Mouse (Mus musculus): Measurements from ENCODE around the gene Dop1b. TPM values are rescaled to one million over a fixed set of nuclear protein-coding genes. Genes with fewer than 3 reads are reported as not detected.
A peak's percentile ranks its signal among the peaks of the same experiment; 100 is the strongest.
"Not testable (repeated sequence)": the region's sequence is repeated elsewhere in the genome, so short reads cannot be mapped to it uniquely, and the experiment has no call there.

The Dop1b gene
- polyA plus RNA-seq, 1 experiment, result 102 TPM

GRCm38 (mm10) chr16:93764597-93764996 is 52.9 kb downstream of the Dop1b start:
- H3K4me3 ChIP-seq (replicated peaks; ENCODE audit: insufficient read depth, low read depth, low read length), result no peak overlapping the region
- TF ChIP-seq POLR2A (IDR thresholded peaks at IDR 0.05; ENCODE audit: borderline replicate concordance, insufficient read depth, low read length), result no peak
- peak; percentile 54; the same call in 1 of the 2 replicates for TF ChIP-seq CTCF (IDR thresholded peaks at IDR 0.05; ENCODE audit: borderline replicate concordance, insufficient read depth, low read depth, low read length)
- 28% methylated on average over 4 of the region's 4 CpGs for WGBS
- no peak for DNase-seq
- H3K4me1 ChIP-seq (ENCODE audit: control insufficient read depth, insufficient read depth, low read length), result peaks cover 11% of the 10 kb centered on the region
- no peaks in the 10 kb centered on the region for H3K27me3 ChIP-seq (ENCODE audit: control insufficient read depth, insufficient read depth, low read length)
- H3K27ac ChIP-seq (ENCODE audit: insufficient read depth, low read length), result no peak overlapping the region

- peak; percentile 75 to 78 for DNase-seq
- peak; percentile 93 for TF ChIP-seq CTCF (IDR thresholded peaks at IDR 0.05; ENCODE audit: borderline replicate concordance, insufficient read depth, low read depth, low read length)
- no peak for TF ChIP-seq POLR2A (IDR thresholded peaks at IDR 0.05; ENCODE audit: borderline replicate concordance, insufficient read depth, low read length)
- no peak overlapping the region for H3K4me3 ChIP-seq (replicated peaks; ENCODE audit: insufficient read depth, low read depth, low read length)
- H3K4me1 ChIP-seq (ENCODE audit: control insufficient read depth, insufficient read depth, low read length), result peaks cover 15% of the 10 kb centered on the region
- 30% methylated on average over 4 of the region's 4 CpGs for WGBS
- no peak overlapping the region for H3K27ac ChIP-seq (ENCODE audit: insufficient read depth, low read length)
- no peaks in the 10 kb centered on the region for H3K27me3 ChIP-seq (ENCODE audit: control insufficient read depth, insufficient read depth, low read length)
These were observed 55.3 kb downstream of the Dop1b start for GRCm38 (mm10) chr16:93766956-93767355.

DNA sequence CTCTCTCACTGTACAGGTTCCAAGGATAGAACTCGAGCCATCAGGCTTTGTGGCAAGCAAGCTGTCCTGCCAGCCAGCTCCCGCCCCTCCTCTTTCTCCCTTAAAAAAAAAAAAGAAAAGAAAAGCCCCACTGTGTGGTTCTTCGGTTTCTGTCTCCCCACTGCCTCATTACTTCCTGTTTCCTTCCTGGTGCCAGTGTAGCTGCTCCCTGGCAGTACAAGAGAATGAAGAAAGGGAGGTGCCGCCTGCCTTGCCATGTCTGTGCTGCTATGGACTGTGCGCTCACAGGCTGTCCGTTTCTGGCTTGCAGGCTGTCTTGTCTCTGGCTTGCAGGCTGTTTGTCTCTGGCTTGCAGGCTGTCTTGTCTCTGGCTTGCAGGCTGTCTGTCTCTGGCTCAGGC is 55.8 kb downstream of the Dop1b start:
- no peak for DNase-seq
- 61% methylated on average over 6 of the region's 6 CpGs for WGBS
- H3K27ac ChIP-seq (ENCODE audit: insufficient read depth, low read length), result no peak overlapping the region

GRCm38 (mm10) chr16:93769621-93770020 is 57.9 kb downstream of the Dop1b start:
- peak; percentile 48 to 50 for DNase-seq
- 29% methylated on average over 15 of the region's 15 CpGs for WGBS
- H3K27ac ChIP-seq (ENCODE audit: insufficient read depth, low read length), result no peak overlapping the region
- H3K4me3 ChIP-seq (replicated peaks; ENCODE audit: insufficient read depth, low read depth, low read length), result no peak overlapping the region
- no peaks in the 10 kb centered on the region for H3K27me3 ChIP-seq (ENCODE audit: control insufficient read depth, insufficient read depth, low read length)
- H3K4me1 ChIP-seq (ENCODE audit: control insufficient read depth, insufficient read depth, low read length), result peaks cover 6% of the 10 kb centered on the region
- TF ChIP-seq POLR2A (IDR thresholded peaks at IDR 0.05; ENCODE audit: borderline replicate concordance, insufficient read depth, low read length) (no peak), CTCF (IDR thresholded peaks at IDR 0.05; ENCODE audit: borderline replicate concordance, insufficient read depth, low read depth, low read length) (peak; percentile 34; the same call in 1 of the 2 replicates)

More for the DNA sequence above, 55.8 kb downstream of the Dop1b start:
- H3K4me3 ChIP-seq (replicated peaks; ENCODE audit: insufficient read depth, low read depth, low read length), result no peak overlapping the region
- no peak for TF ChIP-seq POLR2A (IDR thresholded peaks at IDR 0.05; ENCODE audit: borderline replicate concordance, insufficient read depth, low read length)
- no peak for TF ChIP-seq CTCF (IDR thresholded peaks at IDR 0.05; ENCODE audit: borderline replicate concordance, insufficient read depth, low read depth, low read length)
- no peaks in the 10 kb centered on the region for H3K27me3 ChIP-seq (ENCODE audit: control insufficient read depth, insufficient read depth, low read length)
- peaks cover 15% of the 10 kb centered on the region for H3K4me1 ChIP-seq (ENCODE audit: control insufficient read depth, insufficient read depth, low read length)

- Histone ChIP-seq H3K4me3 (replicated peaks; ENCODE audit: insufficient read depth, low read depth, low read length) (no peak overlapping the region), H3K27me3 (ENCODE audit: control insufficient read depth, insufficient read depth, low read length) (no peaks in the 10 kb centered on the region), H3K4me1 (ENCODE audit: control insufficient read depth, insufficient read depth, low read length) (peaks cover 6% of the 10 kb centered on the region), H3K27ac (ENCODE audit: insufficient read depth, low read length) (no peak overlapping the region)
- peak; percentile 26 to 32 for DNase-seq
- TF ChIP-seq POLR2A (IDR thresholded peaks at IDR 0.05; ENCODE audit: borderline replicate concordance, insufficient read depth, low read length) (no peak), CTCF (IDR thresholded peaks at IDR 0.05; ENCODE audit: borderline replicate concordance, insufficient read depth, low read depth, low read length) (no peak)
- 71% methylated on average over 32 of the region's 32 CpGs for WGBS
These were observed 58.7 kb downstream of the Dop1b start for GRCm38 (mm10) chr16:93770271-93770926.

DNA sequence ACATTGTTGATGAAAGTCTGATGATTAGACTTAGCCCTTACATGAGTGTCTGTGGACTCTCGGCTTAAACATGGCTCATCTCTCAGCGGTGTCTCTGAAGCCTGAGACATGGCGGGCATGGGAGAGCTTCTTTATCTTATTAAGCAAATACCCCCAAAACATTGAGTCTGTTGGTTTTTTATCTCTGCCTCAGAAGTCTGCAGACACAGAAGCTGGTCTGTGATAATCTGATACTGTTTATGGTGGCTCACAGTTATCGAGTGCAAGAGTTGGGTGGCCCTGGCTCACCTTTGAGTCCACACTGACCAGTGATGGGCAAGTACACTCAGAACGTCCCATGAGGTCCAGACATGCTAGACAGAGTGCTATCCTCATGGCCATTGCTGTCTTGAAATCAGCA is 63.0 kb downstream of the Dop1b start:
- H3K27me3 ChIP-seq (ENCODE audit: control insufficient read depth, insufficient read depth, low read length), result no peaks in the 10 kb centered on the region
- DNase-seq, result no peak
- H3K4me3 ChIP-seq (replicated peaks; ENCODE audit: insufficient read depth, low read depth, low read length), result no peak overlapping the region
- TF ChIP-seq CTCF (IDR thresholded peaks at IDR 0.05; ENCODE audit: borderline replicate concordance, insufficient read depth, low read depth, low read length) (no peak), POLR2A (IDR thresholded peaks at IDR 0.05; ENCODE audit: borderline replicate concordance, insufficient read depth, low read length) (no peak)
- H3K4me1 ChIP-seq (ENCODE audit: control insufficient read depth, insufficient read depth, low read length), result peaks cover 3% of the 10 kb centered on the region
- H3K27ac ChIP-seq (ENCODE audit: insufficient read depth, low read length), result no peak overlapping the region
- 92% methylated on average over 5 of the region's 5 CpGs for WGBS

DNA sequence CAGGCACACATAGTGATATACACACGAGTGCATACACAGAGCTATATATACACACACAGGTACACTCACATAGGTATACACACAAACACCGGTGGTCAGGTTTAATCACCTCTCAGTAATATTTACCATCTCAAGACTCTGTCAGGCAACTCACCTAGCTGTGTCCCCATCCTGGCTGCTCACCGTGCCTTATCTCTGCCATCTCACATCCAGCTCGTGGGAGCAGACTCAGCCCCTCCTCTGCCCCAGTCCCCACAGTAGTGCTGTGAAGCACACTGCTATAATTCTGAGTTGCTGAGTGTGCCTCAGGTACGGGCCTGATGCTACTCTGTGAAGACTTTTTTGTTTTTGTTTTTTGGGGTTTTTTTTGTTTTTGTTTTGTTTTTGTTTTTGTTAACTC is 64.8 kb downstream of the Dop1b start:
- 86% methylated on average over 5 of the region's 5 CpGs for WGBS
- TF ChIP-seq CTCF (IDR thresholded peaks at IDR 0.05; ENCODE audit: borderline replicate concordance, insufficient read depth, low read depth, low read length), result no peak
- no peak for TF ChIP-seq POLR2A (IDR thresholded peaks at IDR 0.05; ENCODE audit: borderline replicate concordance, insufficient read depth, low read length)
- no peak overlapping the region for H3K4me3 ChIP-seq (replicated peaks; ENCODE audit: insufficient read depth, low read depth, low read length)
- no peak for DNase-seq
- no peaks in the 10 kb centered on the region for H3K4me1 ChIP-seq (ENCODE audit: control insufficient read depth, insufficient read depth, low read length)
- no peak overlapping the region for H3K27ac ChIP-seq (ENCODE audit: insufficient read depth, low read length)
- H3K27me3 ChIP-seq (ENCODE audit: control insufficient read depth, insufficient read depth, low read length), result no peaks in the 10 kb centered on the region

DNA sequence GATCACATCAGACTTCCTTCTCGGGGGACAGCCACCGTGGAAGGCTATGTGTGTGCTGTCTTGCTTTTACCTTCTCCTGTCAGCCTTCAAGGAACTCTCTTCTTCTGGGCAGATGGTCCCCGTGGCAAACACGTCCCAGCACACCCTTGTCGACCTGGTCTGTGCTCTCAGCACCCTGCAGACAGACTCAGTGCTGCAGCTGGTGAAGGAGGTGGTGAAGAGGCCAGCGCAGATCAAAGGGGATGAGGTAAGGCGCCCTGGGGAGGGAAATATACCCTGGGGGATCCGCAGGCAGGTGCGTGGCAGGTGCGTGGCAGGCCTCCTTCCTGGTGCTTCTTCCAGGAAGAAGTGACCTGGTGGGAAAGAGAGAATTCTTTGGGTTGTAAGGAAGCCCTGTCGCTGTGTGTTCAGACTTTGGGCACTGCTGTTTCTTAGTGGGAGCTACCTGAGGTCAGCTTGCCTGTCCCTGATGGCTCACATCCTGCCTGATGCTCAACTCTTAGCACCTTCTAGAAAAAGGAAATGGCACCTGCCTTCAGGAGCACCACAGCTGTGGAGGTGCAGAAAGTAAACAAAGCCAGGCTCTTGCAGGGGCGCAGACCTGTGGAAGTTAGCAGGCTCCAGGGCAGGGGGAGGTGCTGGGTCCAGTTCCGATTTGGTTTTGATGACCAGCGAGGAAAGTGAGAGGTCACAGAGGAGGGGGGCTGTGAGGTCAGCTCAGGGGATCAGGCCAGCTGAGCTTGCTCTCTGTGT is 65.7 kb downstream of the Dop1b start:
- TF ChIP-seq CTCF (IDR thresholded peaks at IDR 0.05; ENCODE audit: borderline replicate concordance, insufficient read depth, low read depth, low read length) (no peak), POLR2A (IDR thresholded peaks at IDR 0.05; ENCODE audit: borderline replicate concordance, insufficient read depth, low read length) (no peak)
- 80% methylated on average over 14 of the region's 14 CpGs for WGBS
- no peak for DNase-seq
- no peaks in the 10 kb centered on the region for H3K4me1 ChIP-seq (ENCODE audit: control insufficient read depth, insufficient read depth, low read length)
- no peaks in the 10 kb centered on the region for H3K27me3 ChIP-seq (ENCODE audit: control insufficient read depth, insufficient read depth, low read length)
- no peak overlapping the region for H3K4me3 ChIP-seq (replicated peaks; ENCODE audit: insufficient read depth, low read depth, low read length)
- no peak overlapping the region for H3K27ac ChIP-seq (ENCODE audit: insufficient read depth, low read length)

- not testable (repeated sequence) for DNase-seq; H3K4me3 ChIP-seq (replicated peaks; ENCODE audit: insufficient read depth, low read depth, low read length); H3K27ac ChIP-seq (ENCODE audit: insufficient read depth, low read length); H3K4me1 ChIP-seq (ENCODE audit: control insufficient read depth, insufficient read depth, low read length); H3K27me3 ChIP-seq (ENCODE audit: control insufficient read depth, insufficient read depth, low read length)
- 80% methylated on average over 4 of the region's 4 CpGs for WGBS
These were observed 66.7 kb downstream of the Dop1b start for GRCm38 (mm10) chr16:93778393-93778792.

All from cerebellum, adult 2 months (tissue).